Mouse (Mus musculus) T-helper 1 cell (primary cell): ENCODE measurements around the gene Crmp1.

Experiments
- in situ Hi-C: fragments of 300-600 bp; cut with MboI, MseI; formaldehyde crosslinking; loops from one replicate; pipeline ENCODE4 v1.15.1; 2025; ENCODE audit warnings: high pct_unique_total_duplicates

Crmp1 gene

GRCm38 (mm10) chr5:37241651-37242151 lies at the start of gene Crmp1:
Gene Crmp1, plus strand, starts transcription at chr5:37241940.
- in situ Hi-C loops: no loop called here

DNA sequence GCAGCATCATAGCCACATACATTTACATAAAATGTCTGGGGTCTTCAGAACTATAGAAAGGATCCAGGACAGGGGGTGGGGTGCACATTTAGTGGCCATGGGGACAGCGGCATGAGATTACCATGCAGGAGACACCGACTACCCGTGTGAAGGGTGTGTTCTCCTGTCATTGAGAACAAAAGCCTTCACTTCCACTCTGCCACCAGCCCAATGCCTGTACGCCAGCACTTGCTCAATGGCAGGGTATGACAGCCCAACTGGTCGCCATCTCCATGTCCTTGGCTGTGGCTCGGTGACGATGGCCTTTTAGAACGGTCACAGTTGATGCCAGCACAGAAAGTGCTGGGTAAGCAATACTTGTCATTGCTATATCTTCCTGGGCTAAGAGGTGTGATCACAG lies 45.5 kb upstream of the Crmp1 start:
- in situ Hi-C loops: no loop called here

DNA sequence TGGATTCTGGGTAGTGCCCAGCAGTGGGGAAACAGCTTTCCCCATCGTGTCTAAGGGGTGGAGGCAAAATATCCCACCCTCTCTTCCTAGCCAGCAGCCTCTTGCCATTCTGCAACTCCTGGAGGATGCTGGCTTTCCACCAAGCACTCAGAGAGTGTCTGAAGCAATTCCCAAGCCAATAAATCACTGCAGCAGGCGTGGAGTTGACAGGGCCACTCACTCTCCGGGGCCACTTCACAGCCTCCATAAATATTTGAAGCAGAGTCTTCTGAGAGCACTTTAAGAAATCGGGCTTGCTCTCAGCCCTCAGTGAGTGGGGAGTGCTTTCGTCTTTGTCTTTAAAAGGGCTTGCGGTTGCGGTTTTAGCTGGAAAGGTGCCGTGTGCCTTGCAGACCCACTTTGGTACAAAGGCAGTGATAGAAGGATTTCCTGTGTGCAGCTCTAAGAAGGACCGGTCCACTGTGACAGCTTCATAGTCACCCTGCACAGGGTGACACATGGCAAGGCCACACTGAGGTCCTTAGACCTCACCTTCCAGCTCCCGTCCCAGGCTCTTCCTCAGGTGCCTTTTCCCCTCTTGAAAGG lies 45.0 kb upstream of the Crmp1 start:
- in situ Hi-C loops: no loop called here

DNA sequence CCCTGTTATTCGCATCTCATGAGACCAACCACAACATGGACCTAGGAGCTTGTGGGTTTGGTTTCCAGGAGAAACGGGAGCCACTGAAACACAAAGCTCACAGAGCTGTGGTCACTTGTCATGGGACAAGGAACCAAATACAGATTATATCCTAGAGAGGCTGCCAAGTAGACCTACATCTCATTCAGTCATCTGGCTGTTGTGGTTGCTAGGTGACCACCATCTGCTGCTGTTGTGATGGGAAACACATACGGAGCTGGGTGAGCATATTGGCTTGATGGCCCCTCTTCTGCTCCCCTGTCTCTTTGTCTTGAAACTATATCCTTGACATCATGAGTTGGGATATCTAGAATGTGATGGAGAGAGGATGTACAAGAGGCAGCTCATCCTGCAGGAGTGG lies 44.3 kb upstream of the Crmp1 start:
- in situ Hi-C loops: no loop called here

DNA sequence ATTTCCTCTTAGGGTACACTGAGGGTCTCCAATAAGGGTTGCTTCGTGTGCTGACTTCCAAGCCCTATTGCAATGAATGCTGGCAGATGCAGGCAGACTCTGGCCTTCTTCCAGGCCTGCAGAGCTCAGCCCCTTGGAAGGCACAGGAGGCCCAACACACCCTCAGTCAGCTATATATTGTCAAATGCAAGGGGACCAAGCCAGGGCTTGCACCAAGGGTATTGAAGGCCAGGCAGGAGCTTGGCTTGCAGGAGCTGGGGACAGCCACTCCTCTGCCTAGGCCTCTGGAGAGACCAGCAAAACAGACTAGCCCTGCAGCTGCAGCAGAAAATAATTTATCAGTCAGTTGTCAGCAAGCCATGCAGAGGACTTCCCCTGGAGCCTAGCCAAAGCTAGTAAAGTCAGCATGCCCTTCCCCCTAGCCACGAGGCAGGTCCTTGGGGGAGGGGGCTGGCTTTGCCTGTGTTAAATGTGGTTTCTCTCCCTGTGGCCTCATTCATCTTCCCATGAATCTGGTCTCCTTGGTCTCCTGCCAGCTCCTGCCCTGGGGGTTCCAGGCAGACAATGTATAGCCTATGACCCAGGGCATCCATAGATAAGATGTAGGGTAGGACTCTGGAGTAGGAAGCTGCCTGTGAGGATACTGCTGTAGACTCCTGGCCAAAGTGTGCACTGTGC lies 43.6 kb upstream of the Crmp1 start:
- in situ Hi-C loops: no loop called here

DNA sequence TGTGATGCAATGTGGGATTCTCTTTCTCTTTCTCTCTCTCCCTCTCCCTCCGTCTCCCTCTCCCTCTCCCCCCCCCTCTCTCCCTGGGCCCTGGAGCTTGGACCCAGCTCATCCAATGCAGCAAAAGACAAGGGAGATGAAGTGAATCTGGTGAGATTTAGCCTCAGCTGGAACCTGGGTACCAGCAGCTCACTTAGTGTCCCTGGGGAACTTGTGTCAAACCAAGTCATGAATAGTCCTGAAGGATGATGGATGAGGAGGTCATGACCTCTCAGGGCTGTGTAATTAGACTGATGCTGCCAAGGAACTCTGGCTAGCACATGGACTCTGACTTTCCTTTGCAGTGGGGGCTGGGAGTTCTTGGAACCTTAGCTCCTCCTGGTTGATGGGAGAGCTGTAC lies 39.5 kb upstream of the Crmp1 start:
- in situ Hi-C loops: no loop called here

- in situ Hi-C loops: no loop called here
Measured at GRCm38 (mm10) chr5:37204886-37205285, 36.9 kb upstream of the Crmp1 start.

DNA sequence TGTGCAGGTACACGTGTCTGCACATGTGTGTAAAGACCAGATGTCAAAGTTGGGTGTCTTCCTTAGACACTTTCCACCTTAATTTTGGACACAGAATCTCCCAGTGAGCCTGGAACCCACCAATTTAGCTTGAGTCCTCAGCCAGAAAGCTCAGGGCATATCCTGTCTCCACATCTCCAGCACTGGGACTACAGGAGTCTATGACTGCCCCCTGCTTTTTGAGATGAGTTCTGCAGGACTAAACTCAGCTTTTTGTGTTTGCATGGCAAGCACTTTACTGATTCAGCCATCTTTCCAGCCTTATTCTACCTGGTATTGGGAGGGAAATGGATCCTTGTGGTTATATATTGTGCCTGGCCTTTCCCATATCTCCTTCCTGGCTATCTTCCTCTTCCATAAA lies 36.3 kb upstream of the Crmp1 start:
- in situ Hi-C loops: no loop called here

DNA sequence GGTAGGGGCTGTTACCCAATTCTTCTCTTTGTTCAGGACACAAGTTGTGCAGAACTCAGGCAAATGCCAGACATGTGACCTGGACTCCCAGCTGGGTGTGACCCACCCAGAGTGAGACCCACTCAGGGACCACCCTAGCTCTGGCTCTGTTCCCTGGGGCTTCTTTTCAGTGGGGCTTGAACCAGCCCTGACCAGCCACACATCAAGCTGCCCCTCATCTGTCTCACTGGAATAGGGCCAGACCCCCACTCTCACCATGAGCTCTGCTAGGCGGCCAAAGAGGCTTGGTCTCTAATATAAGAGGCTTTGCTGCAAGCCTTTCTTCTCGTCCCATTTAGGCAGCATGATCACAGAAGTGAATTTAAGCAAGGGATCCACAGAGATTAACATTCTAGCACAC lies 35.4 kb upstream of the Crmp1 start:
- in situ Hi-C loops: no loop called here

DNA sequence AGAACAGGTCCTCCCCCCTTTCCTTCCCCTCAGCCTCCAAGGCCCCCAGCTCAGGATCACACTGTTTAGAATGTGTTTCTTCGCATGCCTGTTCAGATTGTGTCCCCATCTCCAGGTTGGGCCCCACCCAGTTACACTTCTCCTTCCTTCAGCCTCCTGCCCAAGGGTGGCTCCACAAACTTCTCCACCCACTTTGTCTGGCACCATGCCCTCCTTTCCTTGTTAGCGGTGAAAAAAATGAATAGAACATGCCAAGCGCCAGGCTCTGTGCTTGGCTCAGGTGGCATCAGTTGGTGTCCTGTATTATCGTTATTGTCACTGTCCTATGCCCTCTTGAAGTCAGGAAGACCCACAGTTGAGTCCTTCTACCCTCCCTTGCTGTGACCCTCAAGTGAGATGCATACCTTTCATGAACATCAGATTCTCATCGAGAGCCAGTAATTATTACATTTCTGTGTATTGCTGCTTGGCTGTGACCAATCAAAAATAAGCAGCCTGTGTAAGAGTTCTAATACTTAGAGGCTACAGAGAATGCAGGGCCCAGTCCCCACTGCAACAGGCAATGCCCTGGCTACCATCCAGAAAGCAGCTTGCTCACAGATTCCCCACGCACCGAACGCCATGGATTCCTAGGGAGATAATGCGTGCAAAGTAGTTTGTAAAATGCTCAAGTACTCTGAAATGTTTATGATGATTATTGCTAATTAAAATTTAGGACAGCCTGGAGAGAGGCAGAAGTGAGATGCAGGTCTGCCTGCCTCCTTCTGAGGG lies 28.6 kb upstream of the Crmp1 start:
- in situ Hi-C loops: no loop called here

DNA sequence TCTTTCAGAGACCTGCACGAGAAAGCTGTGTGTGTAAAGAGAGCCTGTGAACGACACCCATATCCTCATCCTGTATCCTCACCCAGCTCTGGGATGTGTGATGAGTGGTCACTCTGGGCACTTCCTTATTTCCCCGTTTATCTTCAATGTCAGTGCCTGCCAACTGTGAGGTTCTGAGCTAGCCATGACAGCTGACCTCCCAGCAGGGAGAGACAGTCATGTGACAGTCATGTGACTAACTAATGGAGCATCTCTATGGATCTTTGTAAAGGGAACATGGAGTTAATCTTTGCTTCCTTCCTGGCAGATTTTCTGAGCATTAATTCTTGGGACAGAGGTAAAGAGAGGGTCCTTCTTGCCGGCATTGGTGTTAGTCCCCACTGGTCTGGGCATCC lies 28.0 kb upstream of the Crmp1 start:
- in situ Hi-C loops: no loop called here

GRCm38 (mm10) chr5:37214614-37215013 lies 27.1 kb upstream of the Crmp1 start:
- in situ Hi-C loops: no loop called here

DNA sequence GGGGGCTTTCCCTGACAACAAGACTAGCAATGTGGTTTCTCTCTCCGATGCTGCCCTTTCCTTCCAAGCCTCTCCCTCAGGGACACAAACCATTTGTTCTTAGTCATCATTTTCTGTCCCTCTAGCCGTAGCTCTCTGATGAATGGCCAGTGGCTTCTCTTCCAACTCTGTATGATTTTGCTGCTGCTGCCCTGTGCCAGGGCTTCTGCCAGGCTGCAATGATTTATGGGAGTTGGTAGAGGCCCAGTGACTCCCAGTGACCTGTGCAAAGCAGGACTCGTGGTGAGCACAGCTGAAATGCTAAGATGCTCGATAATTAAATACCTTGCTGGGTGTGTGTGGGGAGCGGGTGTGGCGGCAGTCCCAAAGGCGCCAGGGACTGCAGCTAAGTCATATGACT lies 26.5 kb upstream of the Crmp1 start:
- in situ Hi-C loops: no loop called here

- in situ Hi-C loops: no loop called here
Measured at GRCm38 (mm10) chr5:37219615-37220014, 22.1 kb upstream of the Crmp1 start.

- in situ Hi-C loops: no loop called here
Measured at GRCm38 (mm10) chr5:37220575-37220974, 21.2 kb upstream of the Crmp1 start.

- in situ Hi-C loops: no loop called here
Measured at GRCm38 (mm10) chr5:37221563-37221962, 20.2 kb upstream of the Crmp1 start.

DNA sequence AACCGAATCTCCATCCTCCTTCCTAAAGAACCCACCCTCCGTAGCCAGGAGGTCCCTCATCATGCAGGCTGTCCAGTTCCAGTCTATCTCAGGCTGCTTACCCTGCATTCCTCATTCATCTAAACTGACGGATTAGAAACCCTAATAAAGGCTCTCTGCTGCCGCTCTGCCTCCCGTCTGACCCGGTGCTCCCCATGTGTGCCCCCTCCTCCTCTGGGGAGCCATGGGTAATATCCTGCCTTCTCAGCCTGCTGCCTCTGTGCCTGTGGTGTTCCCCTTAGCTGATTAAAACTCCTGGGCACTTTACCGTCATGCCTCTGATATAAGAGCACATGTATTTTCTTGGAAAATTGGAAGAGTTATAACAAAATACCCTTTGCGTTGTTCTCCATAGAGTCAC lies 19.4 kb upstream of the Crmp1 start:
- in situ Hi-C loops: no loop called here

- in situ Hi-C loops: no loop called here
Measured at GRCm38 (mm10) chr5:37225708-37226107, 16.0 kb upstream of the Crmp1 start.

DNA sequence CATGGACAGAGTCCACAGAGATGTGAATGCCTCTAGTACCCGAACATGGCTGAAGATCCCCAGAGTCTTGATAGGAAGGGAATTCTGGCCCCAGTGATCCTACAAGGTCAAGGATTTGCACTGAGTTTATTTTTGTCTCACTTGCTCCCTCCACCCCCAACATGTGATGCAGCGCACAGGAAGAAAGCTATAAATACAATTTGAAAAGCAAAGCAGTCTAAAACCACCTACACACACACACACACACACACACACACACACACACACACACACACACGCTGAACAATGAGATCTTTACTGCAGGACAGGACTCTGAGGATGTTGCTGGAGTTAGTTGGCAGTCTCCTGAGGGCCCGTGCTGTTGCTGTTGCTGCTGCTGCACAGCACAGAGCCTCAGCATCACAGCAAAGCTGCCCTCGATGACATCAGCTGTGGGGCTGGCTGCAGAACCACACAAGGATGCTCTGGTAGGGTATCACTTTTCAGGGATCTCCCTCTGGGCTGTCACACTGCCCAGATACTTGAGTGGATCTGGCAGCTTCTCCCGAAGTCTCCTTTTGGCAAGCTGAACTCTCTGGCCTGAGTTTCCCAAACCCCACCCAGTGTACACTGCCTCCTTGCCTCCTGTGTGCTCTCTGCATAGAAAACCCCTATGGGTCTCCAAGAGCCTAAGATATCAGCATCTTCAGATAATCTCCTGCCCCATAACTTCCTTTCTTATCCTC lies 13.6 kb upstream of the Crmp1 start:
- in situ Hi-C loops: no loop called here

DNA sequence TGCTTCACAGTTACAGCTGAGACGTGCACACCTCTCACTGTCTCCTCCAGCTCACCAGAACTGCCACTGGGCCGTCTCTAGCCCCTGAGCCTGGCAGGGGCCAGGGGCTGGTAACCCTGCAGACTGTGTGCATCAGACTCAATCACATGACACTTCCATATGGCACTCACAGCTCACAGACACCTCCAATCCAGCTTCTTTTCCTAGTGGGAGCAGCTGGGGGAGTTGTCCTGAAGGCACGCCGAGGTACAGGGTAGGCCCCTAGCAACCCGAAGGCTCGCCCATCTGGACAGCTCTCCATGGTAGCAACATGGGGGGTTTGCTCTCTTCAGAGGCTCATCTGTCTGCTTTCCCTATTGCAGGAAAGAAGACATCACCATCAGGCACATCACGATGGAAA lies 12.8 kb upstream of the Crmp1 start:
- in situ Hi-C loops: no loop called here

DNA sequence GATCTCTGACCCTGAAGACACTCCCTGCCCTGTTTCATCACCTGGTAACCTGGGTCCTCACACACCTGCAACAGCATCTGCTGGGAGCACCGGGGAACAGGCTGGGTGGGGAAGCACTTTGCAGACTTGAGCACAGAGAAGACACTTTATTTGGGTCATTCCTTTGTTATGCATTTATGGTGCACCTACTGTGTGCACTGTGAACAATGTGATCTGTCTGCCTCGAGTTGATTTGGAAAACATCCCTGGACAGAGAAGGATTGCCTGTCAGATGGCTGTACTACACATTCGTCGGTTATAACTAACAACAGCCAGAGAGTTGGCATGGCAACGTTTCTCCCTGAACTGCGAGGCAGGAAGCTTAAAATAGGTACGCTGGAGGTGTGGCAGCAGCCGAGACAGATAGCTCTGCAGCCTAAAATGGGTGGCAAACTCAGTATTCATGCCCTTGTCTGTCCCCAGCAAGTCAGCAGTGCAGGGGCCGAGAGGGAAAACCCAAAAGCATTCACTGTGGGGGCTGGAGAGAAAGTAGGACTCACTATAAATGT lies 8.7 kb upstream of the Crmp1 start:
- in situ Hi-C loops: no loop called here

GRCm38 (mm10) chr5:37238654-37239053 lies 3.1 kb upstream of the Crmp1 start:
- in situ Hi-C loops: no loop called here
